Mouse (Mus musculus) embryonic facial prominence, embryonic 15.5 days (tissue): ENCODE measurements around the gene Slc38a1. TPM values are rescaled to one million over a fixed set of nuclear protein-coding genes. Genes with fewer than 3 reads are reported as not detected.
A peak's percentile ranks its signal among the peaks of the same experiment; 100 is the strongest.

Source experiments
- ATAC-seq: fragments of 200-750 bp; cut with Nextera tagmentation; 2 replicates; pipeline ENCODE4 v1.8.0; 2017; ENCODE audit warnings: low read depth, moderate TSS enrichment; ENCODE audit not compliant: insufficient number of reproducible peaks, low FRiP score, low TSS enrichment
- H3K27ac ChIP-seq: fragments of 300-500 bp; sonication (generic); replicated peaks from 2 replicates; pipeline ENCODE4 v1.5.1; 2015; ENCODE audit warnings: mild to moderate bottlenecking, inconsistent platforms
- H3K27me3 ChIP-seq: fragments of 300-500 bp; sonication (generic); 2 replicates; pipeline ENCODE4 v1.6.1; 2015; ENCODE audit warnings: inconsistent platforms
- H3K36me3 ChIP-seq: fragments of 300-500 bp; sonication (generic); 2 replicates; pipeline ENCODE4 v1.6.1; 2015; ENCODE audit warnings: mild to moderate bottlenecking, inconsistent platforms
- H3K4me1 ChIP-seq: fragments of 300-500 bp; sonication (generic); 2 replicates; pipeline ENCODE4 v1.6.1; 2015; ENCODE audit warnings: inconsistent platforms
- H3K4me2 ChIP-seq: fragments of 300-500 bp; sonication (generic); replicated peaks from 2 replicates; pipeline ENCODE4 v1.6.1; 2015; ENCODE audit warnings: mild to moderate bottlenecking, inconsistent platforms
- H3K4me3 ChIP-seq: fragments of 300-500 bp; sonication (generic); replicated peaks from 2 replicates; pipeline ENCODE4 v1.5.1; 2015; ENCODE audit warnings: mild to moderate bottlenecking, inconsistent platforms
- H3K9ac ChIP-seq: fragments of 300-500 bp; sonication (generic); 2 replicates; pipeline ENCODE4 v1.6.1; 2015; ENCODE audit warnings: inconsistent platforms
- H3K9me3 ChIP-seq: fragments of 300-500 bp; sonication (generic); replicated peaks from 2 replicates; pipeline ENCODE4 v1.6.1; 2016; ENCODE audit warnings: inconsistent platforms
- WGBS: fragments of 180-500 bp; shearing (Covaris S2); methylation state at CpG from one replicate; pipeline ENCODE4 v1.1.7; 2015; 5-methylcytosine and 5-hydroxymethylcytosine counted together
- polyA plus RNA-seq: library from polyadenylated mRNA; unstranded; fragments of >200 nt; fragmentation: Nextera tagmentation; extraction: Ambion mirVana; gene quantifications from 2 replicates; pipeline ENCODE4 v1.2.1, GENCODE M21; 2015

Gene Slc38a1
- 43.7 and 44.6 TPM in 2 replicates for polyA plus RNA-seq

GRCm38 (mm10) chr15:96642436-96643405 is at the start of gene Slc38a1:
Slc38a1 (minus strand) TSS chr15:96642913.
- Histone ChIP-seq H3K27me3 (no peaks in the 10 kb centered on the region), H3K27ac (peak within 1 kb of the TSS; percentile 90), H3K36me3 (no peaks in the 10 kb centered on the region), H3K4me2 (peak within 1 kb of the TSS; percentile 96), H3K9ac (peak within 1 kb of the TSS; percentile 81), H3K4me3 (peak within 1 kb of the TSS; percentile 80), H3K9me3 (no peaks in the 10 kb centered on the region), H3K4me1 (peaks cover 37% of the 10 kb centered on the region)
- peak; percentile 79 for ATAC-seq
- under 1% methylated on average over 68 of the region's 70 CpGs for WGBS

GRCm38 (mm10) chr15:96692401-96692800 is 49.7 kb upstream of the Slc38a1 start:
- H3K9ac ChIP-seq: no peak overlapping the region
- no peak for ATAC-seq
- H3K27me3 ChIP-seq: no peaks in the 10 kb centered on the region
- H3K4me3 ChIP-seq: no peak overlapping the region
- peaks cover 46% of the 10 kb centered on the region for H3K4me1 ChIP-seq
- 90% methylated on average over 11 of the region's 11 CpGs for WGBS
- no peak overlapping the region for H3K27ac ChIP-seq
- no peak overlapping the region for H3K4me2 ChIP-seq
- H3K9me3 ChIP-seq: no peaks in the 10 kb centered on the region
- peaks cover 86% of the 10 kb centered on the region for H3K36me3 ChIP-seq

DNA sequence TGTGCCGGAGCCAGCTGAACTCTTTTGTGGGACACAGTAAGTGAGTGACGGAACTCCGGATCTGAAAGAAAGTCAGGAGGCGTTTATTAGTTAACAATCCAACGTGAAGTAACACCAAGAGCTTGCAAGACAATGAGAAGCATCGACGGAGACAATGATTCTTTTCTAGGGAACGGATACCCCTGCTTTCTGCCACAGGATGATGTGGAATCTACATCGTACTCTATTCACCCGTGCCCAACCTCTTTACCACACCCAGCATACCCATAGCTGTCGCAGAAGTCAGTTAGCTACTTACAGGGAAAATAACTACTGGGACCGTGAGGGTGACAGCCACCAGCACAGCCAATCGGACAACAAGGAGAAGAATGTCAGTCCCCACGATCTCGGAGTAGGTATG is 48.7 kb upstream of the Slc38a1 start:
- Histone ChIP-seq H3K27me3 (no peaks in the 10 kb centered on the region), H3K4me1 (peaks cover 36% of the 10 kb centered on the region), H3K9ac (no peak overlapping the region), H3K4me3 (no peak overlapping the region), H3K36me3 (peaks cover 83% of the 10 kb centered on the region), H3K9me3 (no peaks in the 10 kb centered on the region), H3K27ac (no peak overlapping the region), H3K4me2 (no peak overlapping the region)
- no peak for ATAC-seq
- WGBS: 83% methylated on average over 15 of the region's 15 CpGs

DNA sequence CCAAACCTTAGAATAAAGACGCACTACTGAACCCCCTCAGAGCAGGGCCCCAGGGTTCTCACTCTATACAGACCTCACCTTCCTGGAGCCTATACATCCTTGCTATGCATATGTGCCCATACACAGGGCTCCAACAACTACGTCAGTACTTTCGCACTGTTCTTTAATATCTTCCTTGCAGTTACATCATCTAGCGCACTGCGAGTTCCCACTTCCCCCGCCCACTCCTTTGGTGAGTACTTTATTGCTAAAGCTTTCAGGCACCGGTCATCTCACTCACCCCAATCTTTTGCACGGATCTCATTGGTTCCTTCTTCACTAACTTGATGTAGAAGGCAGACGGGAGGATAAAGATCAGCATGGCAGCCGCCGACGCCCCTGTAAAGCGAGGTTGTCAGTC is 48.1 kb upstream of the Slc38a1 start:
- no peak for ATAC-seq
- Histone ChIP-seq H3K9ac (no peak overlapping the region), H3K9me3 (no peaks in the 10 kb centered on the region), H3K4me2 (no peak overlapping the region), H3K27ac (no peak overlapping the region), H3K27me3 (no peaks in the 10 kb centered on the region), H3K4me1 (peaks cover 31% of the 10 kb centered on the region), H3K36me3 (peaks cover 78% of the 10 kb centered on the region), H3K4me3 (no peak overlapping the region)
- 88% methylated on average over 13 of the region's 13 CpGs for WGBS

GRCm38 (mm10) chr15:96689919-96690318 is 47.2 kb upstream of the Slc38a1 start:
- H3K9ac ChIP-seq: no peak overlapping the region
- peaks cover 22% of the 10 kb centered on the region for H3K4me1 ChIP-seq
- H3K4me2 ChIP-seq: no peak overlapping the region
- H3K27me3 ChIP-seq: no peaks in the 10 kb centered on the region
- no peak overlapping the region for H3K27ac ChIP-seq
- no peaks in the 10 kb centered on the region for H3K9me3 ChIP-seq
- WGBS: 87% methylated on average over 9 of the region's 9 CpGs
- H3K4me3 ChIP-seq: no peak overlapping the region
- peaks cover 69% of the 10 kb centered on the region for H3K36me3 ChIP-seq
- no peak for ATAC-seq

DNA sequence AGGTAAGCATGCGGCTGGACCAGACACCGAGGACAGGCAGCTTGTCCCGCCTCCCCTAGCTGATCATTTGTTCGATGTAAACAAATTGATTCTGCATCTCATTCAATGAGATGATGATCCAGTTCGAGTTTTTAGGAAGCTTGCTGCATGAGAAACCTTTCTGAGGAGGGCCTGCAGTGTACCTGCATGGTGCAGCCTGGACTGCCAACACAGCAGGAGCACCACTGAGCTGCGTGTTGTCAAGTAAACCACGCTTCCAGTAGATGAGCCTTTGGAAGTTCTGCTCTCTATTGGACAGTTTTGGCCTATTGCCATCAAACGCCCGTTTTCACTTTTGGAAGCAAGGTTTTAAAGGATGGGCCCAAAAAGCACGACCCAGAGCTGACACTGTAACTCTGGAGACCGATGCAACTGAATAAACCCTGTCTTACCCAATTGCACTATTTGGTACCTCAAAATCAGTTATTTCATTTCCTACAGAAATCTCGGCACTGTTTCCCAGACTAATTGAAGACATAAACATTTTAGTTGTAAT is 46.1 kb upstream of the Slc38a1 start:
- Histone ChIP-seq H3K9ac (no peak overlapping the region), H3K4me1 (peaks cover 18% of the 10 kb centered on the region; the same call in 1 of the 2 replicates), H3K36me3 (peaks cover 58% of the 10 kb centered on the region), H3K4me2 (no peak overlapping the region), H3K27ac (no peak overlapping the region), H3K4me3 (no peak overlapping the region), H3K9me3 (no peaks in the 10 kb centered on the region), H3K27me3 (no peaks in the 10 kb centered on the region)
- no peak for ATAC-seq
- 85% methylated on average over 12 of the region's 12 CpGs for WGBS

- ATAC-seq: no peak
- Histone ChIP-seq H3K36me3 (peaks cover 50% of the 10 kb centered on the region), H3K27me3 (no peaks in the 10 kb centered on the region)
These were observed 45.3 kb upstream of the Slc38a1 start for GRCm38 (mm10) chr15:96688036-96688435.

GRCm38 (mm10) chr15:96687366-96687765 is 44.7 kb upstream of the Slc38a1 start:
- H3K27me3 ChIP-seq: no peaks in the 10 kb centered on the region
- H3K9ac ChIP-seq: no peak overlapping the region
- ATAC-seq: no peak
- H3K4me1 ChIP-seq: peaks cover 13% of the 10 kb centered on the region; the same call in 1 of the 2 replicates
- peaks cover 43% of the 10 kb centered on the region for H3K36me3 ChIP-seq
- no peak overlapping the region for H3K4me3 ChIP-seq
- H3K27ac ChIP-seq: no peak overlapping the region
- no peak overlapping the region for H3K4me2 ChIP-seq
- no peaks in the 10 kb centered on the region for H3K9me3 ChIP-seq
- WGBS: 73% methylated on average over 1 of the region's 1 CpGs

More at GRCm38 (mm10) chr15:96688036-96688435, 45.3 kb upstream of the Slc38a1 start:
- no peak overlapping the region for H3K4me2 ChIP-seq
- no peaks in the 10 kb centered on the region for H3K9me3 ChIP-seq
- H3K27ac ChIP-seq: no peak overlapping the region
- H3K4me3 ChIP-seq: no peak overlapping the region
- 71% methylated on average over 6 of the region's 6 CpGs for WGBS
- no peak overlapping the region for H3K9ac ChIP-seq
- H3K4me1 ChIP-seq: peaks cover 13% of the 10 kb centered on the region; the same call in 1 of the 2 replicates

DNA sequence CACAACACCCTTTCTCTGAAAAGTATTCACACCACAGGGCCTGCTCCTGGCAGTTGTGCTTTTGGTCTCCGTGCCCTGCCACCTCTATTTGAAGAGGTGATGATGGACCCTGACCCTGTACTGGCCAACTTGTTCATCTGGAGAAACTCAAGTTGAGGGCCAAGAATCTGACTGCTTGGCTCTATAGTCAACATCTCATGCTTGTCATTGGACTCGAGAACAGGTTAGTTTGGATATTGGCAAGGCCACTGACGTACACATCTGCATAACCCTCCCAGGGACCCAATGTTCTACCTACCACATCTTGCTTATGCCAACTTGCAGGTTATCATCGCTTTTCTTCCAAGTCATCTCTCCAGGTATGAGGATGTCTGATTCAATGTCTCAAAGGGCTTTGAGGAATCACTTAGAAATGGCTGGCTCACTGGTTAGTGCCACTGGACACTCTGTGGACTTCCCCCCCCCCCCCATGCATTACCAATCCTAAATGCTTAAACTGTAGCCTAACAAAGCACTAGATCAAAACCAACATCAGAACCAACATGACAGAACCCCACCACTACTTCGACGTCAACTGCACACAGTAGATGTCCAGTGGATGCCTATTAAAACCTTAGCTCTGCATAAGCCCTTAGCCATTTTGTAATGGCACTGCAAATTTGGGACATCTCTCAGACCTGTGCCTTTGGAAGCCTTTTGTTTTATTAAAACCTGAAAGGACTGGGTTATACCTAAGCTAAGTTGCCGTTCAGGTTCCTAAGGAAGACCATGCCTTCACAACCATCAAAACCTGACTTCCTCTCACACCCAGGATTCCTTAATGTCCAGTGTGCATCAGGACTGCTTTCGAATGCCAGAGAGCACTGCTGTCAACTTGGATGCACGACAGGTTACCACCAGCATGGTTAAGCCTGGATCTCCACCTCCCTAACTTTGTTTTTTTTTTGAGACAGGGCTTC is 43.8 kb upstream of the Slc38a1 start:
- Histone ChIP-seq H3K27me3 (no peaks in the 10 kb centered on the region), H3K4me1 (peaks cover 17% of the 10 kb centered on the region; the same call in 1 of the 2 replicates), H3K9ac (no peak overlapping the region), H3K4me2 (no peak overlapping the region), H3K27ac (no peak overlapping the region), H3K36me3 (peaks cover 34% of the 10 kb centered on the region), H3K4me3 (no peak overlapping the region), H3K9me3 (no peaks in the 10 kb centered on the region)
- ATAC-seq: no peak
- WGBS: 80% methylated on average over 9 of the region's 9 CpGs

DNA sequence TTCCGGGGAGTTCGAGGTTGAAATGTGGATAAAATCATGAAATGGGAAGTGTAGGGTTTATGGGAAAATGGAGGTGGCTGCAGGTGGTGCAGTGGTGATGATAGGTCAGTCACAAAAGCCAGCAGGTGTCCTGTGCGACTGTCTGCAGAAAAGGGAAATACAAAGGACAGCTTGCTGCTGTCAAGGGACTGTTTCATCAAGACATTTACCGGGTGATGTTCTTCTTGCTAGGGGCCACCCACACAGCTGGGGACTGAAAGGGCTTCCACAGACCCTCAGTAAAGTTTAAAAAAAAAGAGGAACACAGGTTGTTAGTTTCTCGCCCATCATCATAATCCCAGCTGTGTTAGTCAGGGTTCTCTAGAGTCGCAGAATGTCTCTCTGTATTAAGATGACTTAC is 42.6 kb upstream of the Slc38a1 start:
- no peak overlapping the region for H3K27ac ChIP-seq
- no peak overlapping the region for H3K4me3 ChIP-seq
- no peaks in the 10 kb centered on the region for H3K9me3 ChIP-seq
- no peaks in the 10 kb centered on the region for H3K27me3 ChIP-seq
- peaks cover 22% of the 10 kb centered on the region for H3K36me3 ChIP-seq
- no peak overlapping the region for H3K9ac ChIP-seq
- no peak for ATAC-seq
- WGBS: 59% methylated on average over 6 of the region's 6 CpGs
- no peak overlapping the region for H3K4me2 ChIP-seq
- peaks cover 12% of the 10 kb centered on the region; the same call in 1 of the 2 replicates for H3K4me1 ChIP-seq
